Mouse (Mus musculus) limb, embryonic 15.5 days (tissue): ENCODE results near the gene BC067074. TPM values are rescaled to one million over a fixed set of nuclear protein-coding genes. Genes with fewer than 3 reads are reported as not detected.
A peak's percentile ranks its signal among the peaks of the same experiment; 100 is the strongest.
"Not testable (repeated sequence)": the region's sequence is repeated elsewhere in the genome, so short reads cannot be mapped to it uniquely, and the experiment has no call there.

ENCODE experiments used
- ATAC-seq: fragments of 200-750 bp; cut with Nextera tagmentation; 2 replicates; pipeline ENCODE4 v1.8.0; 2017; ENCODE audit warnings: low read depth, moderate TSS enrichment; ENCODE audit not compliant: insufficient number of reproducible peaks, low FRiP score, low TSS enrichment
- H3K27ac ChIP-seq: fragments of 300-500 bp; sonication (generic); 2 replicates; pipeline ENCODE4 v1.5.1; 2015; ENCODE audit warnings: moderate library complexity, mild to moderate bottlenecking, inconsistent platforms
- H3K27me3 ChIP-seq: fragments of 300-500 bp; sonication (generic); 2 replicates; pipeline ENCODE4 v1.6.1; 2015; ENCODE audit warnings: inconsistent platforms
- H3K36me3 ChIP-seq: fragments of 300-500 bp; sonication (generic); 2 replicates; pipeline ENCODE4 v1.6.1; 2015; ENCODE audit warnings: inconsistent platforms
- H3K4me1 ChIP-seq: fragments of 300-500 bp; sonication (generic); 2 replicates; pipeline ENCODE4 v1.6.1; 2015; ENCODE audit warnings: inconsistent platforms
- H3K4me2 ChIP-seq: fragments of 300-500 bp; sonication (generic); 2 replicates; pipeline ENCODE4 v1.6.1; 2015; ENCODE audit warnings: mild to moderate bottlenecking, inconsistent platforms
- H3K4me3 ChIP-seq: fragments of 300-500 bp; sonication (generic); 2 replicates; pipeline ENCODE4 v1.5.1; 2015; ENCODE audit warnings: mild to moderate bottlenecking, inconsistent platforms
- H3K9ac ChIP-seq: fragments of 300-500 bp; sonication (generic); 2 replicates; pipeline ENCODE4 v1.6.1; 2015; ENCODE audit warnings: inconsistent platforms
- H3K9me3 ChIP-seq: fragments of 300-500 bp; sonication (generic); 2 replicates; pipeline ENCODE4 v1.6.1; 2016; ENCODE audit warnings: inconsistent platforms
- WGBS: fragments of 180-500 bp; shearing (Covaris S2); methylation state at CpG from one replicate; pipeline ENCODE4 v1.1.7; 2015; 5-methylcytosine and 5-hydroxymethylcytosine counted together
- polyA plus RNA-seq: library from polyadenylated mRNA; unstranded; fragments of >200 nt; fragmentation: Nextera tagmentation; extraction: Ambion mirVana; gene quantifications from 2 replicates; pipeline ENCODE4 v1.2.1, GENCODE M21; 2015

The BC067074 gene
- polyA plus RNA-seq, 1 experiment from 2014 or later, result 7.7 TPM

GRCm38 (mm10) chr13:113382201-113382600, 89.2 kb downstream of the BC067074 start:
- Histone ChIP-seq H3K9ac (no peak overlapping the region), H3K27me3 (no peaks in the 10 kb centered on the region), H3K9me3 (no peaks in the 10 kb centered on the region), H3K27ac (no peak overlapping the region), H3K4me3 (no peak overlapping the region), H3K36me3 (no peaks in the 10 kb centered on the region), H3K4me2 (no peak overlapping the region), H3K4me1 (peaks cover 12% of the 10 kb centered on the region; the same call in 1 of the 2 replicates)
- 79% methylated on average over 2 of the region's 2 CpGs for WGBS
- ATAC-seq, result no peak

GRCm38 (mm10) chr13:113382770-113383169, 89.8 kb downstream of the BC067074 start:
- H3K4me2 ChIP-seq, H3K4me3 ChIP-seq, H3K9me3 ChIP-seq, H3K36me3 ChIP-seq, H3K27me3 ChIP-seq, ATAC-seq, H3K9ac ChIP-seq, H3K27ac ChIP-seq: not testable (repeated sequence)
- peaks cover 12% of the 10 kb centered on the region; the same call in 1 of the 2 replicates for H3K4me1 ChIP-seq

- no peak for ATAC-seq
- Histone ChIP-seq H3K9ac (no peak overlapping the region), H3K4me2 (no peak overlapping the region), H3K27ac (no peak overlapping the region), H3K36me3 (no peaks in the 10 kb centered on the region), H3K4me3 (no peak overlapping the region), H3K27me3 (no peaks in the 10 kb centered on the region), H3K4me1 (no peaks in the 10 kb centered on the region), H3K9me3 (no peaks in the 10 kb centered on the region)
- 95% methylated on average over 6 of the region's 6 CpGs for WGBS
Measured at GRCm38 (mm10) chr13:113393386-113393785, 100.4 kb downstream of the BC067074 start.

- ATAC-seq, result peak; percentile 58
- H3K27me3 ChIP-seq, result no peaks in the 10 kb centered on the region
- WGBS, result 72% methylated on average over 15 of the region's 15 CpGs
Measured at GRCm38 (mm10) chr13:113394591-113394990, 101.6 kb downstream of the BC067074 start.

GRCm38 (mm10) chr13:113397006-113397520, 104.1 kb downstream of the BC067074 start:
- no peak overlapping the region for H3K4me2 ChIP-seq
- H3K9me3 ChIP-seq, result no peaks in the 10 kb centered on the region
- ATAC-seq, result no peak
- no peaks in the 10 kb centered on the region for H3K27me3 ChIP-seq
- H3K9ac ChIP-seq, result no peak overlapping the region
- H3K36me3 ChIP-seq, result no peaks in the 10 kb centered on the region
- WGBS, result 78% methylated on average over 9 of the region's 9 CpGs
- no peaks in the 10 kb centered on the region for H3K4me1 ChIP-seq
- no peak overlapping the region for H3K27ac ChIP-seq
- H3K4me3 ChIP-seq, result no peak overlapping the region

More at GRCm38 (mm10) chr13:113394591-113394990, 101.6 kb downstream of the BC067074 start:
- Histone ChIP-seq H3K9me3 (no peaks in the 10 kb centered on the region), H3K27ac (peak overlapping the region; percentile 58), H3K4me1 (no peaks in the 10 kb centered on the region), H3K4me2 (no peak overlapping the region), H3K4me3 (no peak overlapping the region), H3K36me3 (no peaks in the 10 kb centered on the region), H3K9ac (no peak overlapping the region)

- Histone ChIP-seq H3K4me2 (no peak overlapping the region), H3K27ac (no peak overlapping the region), H3K36me3 (no peaks in the 10 kb centered on the region), H3K9me3 (no peaks in the 10 kb centered on the region), H3K4me1 (peaks cover 5% of the 10 kb centered on the region), H3K4me3 (no peak overlapping the region), H3K27me3 (no peaks in the 10 kb centered on the region), H3K9ac (no peak overlapping the region)
- no peak for ATAC-seq
- 63% methylated on average over 4 of the region's 4 CpGs for WGBS
Measured at GRCm38 (mm10) chr13:113401373-113402010, 108.5 kb downstream of the BC067074 start.

GRCm38 (mm10) chr13:113403706-113404105, 110.7 kb downstream of the BC067074 start:
- Histone ChIP-seq H3K4me2 (no peak overlapping the region), H3K4me1 (peaks cover 5% of the 10 kb centered on the region), H3K9me3 (no peaks in the 10 kb centered on the region), H3K4me3 (no peak overlapping the region), H3K9ac (no peak overlapping the region), H3K27ac (no peak overlapping the region), H3K27me3 (no peaks in the 10 kb centered on the region), H3K36me3 (no peaks in the 10 kb centered on the region)
- no peak for ATAC-seq
- WGBS, result 62% methylated on average over 6 of the region's 6 CpGs

- no peak for ATAC-seq
Measured at GRCm38 (mm10) chr13:113404172-113404571, 111.2 kb downstream of the BC067074 start.

GRCm38 (mm10) chr13:113409941-113410340, 117.0 kb downstream of the BC067074 start:
- no peak overlapping the region for H3K9ac ChIP-seq
- peaks cover 8% of the 10 kb centered on the region for H3K4me1 ChIP-seq
- peak; percentile 55; the same call in 1 of the 2 replicates for ATAC-seq
- H3K4me3 ChIP-seq, result no peak overlapping the region
- H3K9me3 ChIP-seq, result no peaks in the 10 kb centered on the region
- H3K27me3 ChIP-seq, result no peaks in the 10 kb centered on the region
- H3K27ac ChIP-seq, result no peak overlapping the region; the same call in 1 of the 2 replicates
- no peaks in the 10 kb centered on the region for H3K36me3 ChIP-seq
- H3K4me2 ChIP-seq, result no peak overlapping the region
- WGBS, result 25% methylated on average over 12 of the region's 12 CpGs

More at GRCm38 (mm10) chr13:113404172-113404571, 111.2 kb downstream of the BC067074 start:
- Histone ChIP-seq H3K4me3 (no peak overlapping the region), H3K36me3 (no peaks in the 10 kb centered on the region), H3K4me1 (peaks cover 5% of the 10 kb centered on the region), H3K9me3 (no peaks in the 10 kb centered on the region), H3K27ac (no peak overlapping the region), H3K4me2 (no peak overlapping the region), H3K9ac (no peak overlapping the region), H3K27me3 (no peaks in the 10 kb centered on the region)
- WGBS, result 44% methylated on average over 2 of the region's 2 CpGs

GRCm38 (mm10) chr13:113415527-113415926, 122.6 kb downstream of the BC067074 start:
- H3K4me2 ChIP-seq, result no peak overlapping the region
- H3K27ac ChIP-seq, result no peak overlapping the region
- no peaks in the 10 kb centered on the region for H3K36me3 ChIP-seq
- ATAC-seq, result no peak
- 91% methylated on average over 7 of the region's 7 CpGs for WGBS
- no peak overlapping the region for H3K9ac ChIP-seq
- H3K4me3 ChIP-seq, result no peak overlapping the region
- peaks cover 5% of the 10 kb centered on the region; the same call in 1 of the 2 replicates for H3K4me1 ChIP-seq
- no peaks in the 10 kb centered on the region for H3K9me3 ChIP-seq
- no peaks in the 10 kb centered on the region for H3K27me3 ChIP-seq

- H3K4me3 ChIP-seq, result no peak overlapping the region
- no peaks in the 10 kb centered on the region for H3K27me3 ChIP-seq
- no peak for ATAC-seq
- no peak overlapping the region for H3K9ac ChIP-seq
- WGBS, result 95% methylated on average over 4 of the region's 4 CpGs
- no peak overlapping the region for H3K4me2 ChIP-seq
- no peaks in the 10 kb centered on the region for H3K36me3 ChIP-seq
- no peaks in the 10 kb centered on the region for H3K9me3 ChIP-seq
- H3K4me1 ChIP-seq, result peaks cover 5% of the 10 kb centered on the region; the same call in 1 of the 2 replicates
- no peak overlapping the region for H3K27ac ChIP-seq
Measured at GRCm38 (mm10) chr13:113416986-113417385, 124.0 kb downstream of the BC067074 start.

GRCm38 (mm10) chr13:113417757-113418483, 125.0 kb downstream of the BC067074 start:
- no peaks in the 10 kb centered on the region for H3K9me3 ChIP-seq
- 23% methylated on average over 9 of the region's 9 CpGs for WGBS
- no peak overlapping the region for H3K4me3 ChIP-seq
- no peak for ATAC-seq
- no peaks in the 10 kb centered on the region for H3K27me3 ChIP-seq
- H3K36me3 ChIP-seq, result no peaks in the 10 kb centered on the region
- 0 out of 2 replicates have a peak overlapping the region, but pooled peaks have one; percentile 23 for H3K27ac ChIP-seq
- H3K9ac ChIP-seq, result no peak overlapping the region
- H3K4me2 ChIP-seq, result no peak overlapping the region
- H3K4me1 ChIP-seq, result peaks cover 5% of the 10 kb centered on the region; the same call in 1 of the 2 replicates
